Mouse (Mus musculus) limb, embryonic 13.5 days (tissue): ENCODE measurements around the gene Zmat3. TPM values are rescaled to one million over a fixed set of nuclear protein-coding genes. Genes with fewer than 3 reads are reported as not detected.

ENCODE experiments used
- ATAC-seq: fragments of 200-750 bp; cut with Nextera tagmentation; 2 replicates; pipeline ENCODE4 v1.8.0; 2017; ENCODE audit warnings: low read depth, moderate number of reproducible peaks, moderate TSS enrichment; ENCODE audit not compliant: low FRiP score
- H3K27ac ChIP-seq: fragments of 300-500 bp; sonication (generic); 2 replicates; pipeline ENCODE4 v1.5.1; 2015; ENCODE audit warnings: inconsistent platforms, mild to moderate bottlenecking, moderate library complexity
- H3K27me3 ChIP-seq: fragments of 300-500 bp; sonication (generic); 2 replicates; pipeline ENCODE4 v1.6.1; 2015; ENCODE audit warnings: mild to moderate bottlenecking, inconsistent platforms
- H3K36me3 ChIP-seq: fragments of 300-500 bp; sonication (generic); 2 replicates; pipeline ENCODE4 v1.6.1; 2015; ENCODE audit warnings: inconsistent platforms, mild to moderate bottlenecking, moderate library complexity
- H3K4me1 ChIP-seq: fragments of 300-500 bp; sonication (generic); 2 replicates; pipeline ENCODE4 v1.6.1; 2015; ENCODE audit warnings: inconsistent platforms
- H3K4me2 ChIP-seq: fragments of 300-500 bp; sonication (generic); replicated peaks from 2 replicates; pipeline ENCODE4 v1.6.1; 2015; ENCODE audit warnings: inconsistent platforms, mild to moderate bottlenecking, moderate library complexity
- H3K4me3 ChIP-seq: fragments of 300-500 bp; sonication (generic); 2 replicates; pipeline ENCODE4 v1.5.1; 2015; ENCODE audit warnings: moderate library complexity, mild to moderate bottlenecking, inconsistent platforms
- H3K9ac ChIP-seq: fragments of 300-500 bp; sonication (generic); 2 replicates; pipeline ENCODE4 v1.6.1; 2015; ENCODE audit warnings: mild to moderate bottlenecking, inconsistent platforms
- H3K9me3 ChIP-seq: fragments of 300-500 bp; sonication (generic); 2 replicates; pipeline ENCODE4 v1.6.1; 2016; ENCODE audit warnings: inconsistent platforms
- WGBS: fragments of 180-500 bp; shearing (Covaris S2); methylation state at CpG from one replicate; pipeline ENCODE4 v1.1.7; 2015; 5-methylcytosine and 5-hydroxymethylcytosine counted together
- polyA plus RNA-seq: library from polyadenylated mRNA; unstranded; fragments of >200 nt; fragmentation: Nextera tagmentation; extraction: Ambion mirVana; gene quantifications from 2 replicates; pipeline ENCODE4 v1.2.1, GENCODE M21; 2015

The Zmat3 gene
- 5.5 and 5.7 TPM in 2 replicates for polyA plus RNA-seq

DNA sequence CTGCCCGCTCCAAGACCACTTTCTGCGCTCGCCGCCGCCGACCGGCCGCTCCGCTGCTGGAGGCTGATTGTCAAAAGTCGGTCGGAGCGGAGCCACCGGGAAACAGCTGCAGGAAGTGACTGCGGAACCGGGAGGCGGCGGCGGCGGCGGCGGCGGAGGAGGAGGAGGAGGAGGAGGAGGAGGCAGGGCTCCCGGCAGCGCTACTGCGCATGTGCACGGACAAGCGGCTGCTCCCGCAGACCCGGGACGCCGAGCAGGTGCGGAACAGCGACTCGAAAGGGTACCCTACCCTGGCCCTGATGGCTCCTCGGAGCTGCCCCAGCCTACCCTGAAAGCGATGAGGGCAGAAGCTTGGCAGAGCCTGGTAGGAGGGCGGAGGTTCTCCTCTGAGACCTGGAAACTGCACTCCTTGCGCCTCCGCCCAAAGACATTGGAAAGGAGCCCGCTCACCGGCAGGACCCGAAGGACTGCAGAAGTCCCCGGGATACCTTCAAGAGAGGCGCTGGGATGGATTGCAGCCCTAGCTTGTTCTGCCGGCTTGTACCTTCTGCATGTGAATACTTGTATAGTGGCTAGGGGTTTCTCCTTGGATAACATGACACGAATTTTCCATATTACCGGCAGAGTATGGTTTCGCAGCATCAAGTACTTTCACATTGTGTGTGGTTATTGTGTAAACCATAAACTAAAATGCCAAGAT, at the start of gene Zmat3:
Gene Zmat3, minus strand, starts transcription at position 469 of the 700 bp plus-strand sequence.
- H3K27ac ChIP-seq: peak within 1 kb of the TSS; percentile 44; the same call in 1 of the 2 replicates
- WGBS: 3% methylated on average over 39 of the region's 48 CpGs
- peak; percentile 75 for ATAC-seq

DNA sequence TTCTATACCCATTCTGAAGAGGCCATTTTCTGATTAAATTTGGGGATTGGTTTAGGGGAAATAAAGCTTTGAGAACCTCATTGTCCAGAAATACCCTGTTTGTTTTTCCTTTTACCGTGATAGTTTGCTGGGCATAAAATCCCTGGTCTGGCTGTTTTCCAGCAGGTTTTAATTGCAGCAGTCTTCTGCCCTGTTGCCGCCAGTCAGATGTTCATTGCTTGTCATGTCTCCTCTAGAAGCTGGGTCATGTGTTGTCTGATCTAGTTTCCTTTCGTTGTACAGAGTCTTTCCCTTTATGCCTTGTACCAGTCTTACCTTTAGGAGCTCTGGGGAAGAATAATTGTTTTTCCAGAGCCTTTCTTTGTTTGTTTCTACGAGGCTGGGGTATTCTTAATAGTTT, 48.6 kb upstream of the Zmat3 start:
- no peaks in the 10 kb centered on the region for H3K36me3 ChIP-seq
- H3K9ac ChIP-seq: no peak overlapping the region
- H3K4me1 ChIP-seq: peaks cover 38% of the 10 kb centered on the region
- no peak overlapping the region for H3K4me2 ChIP-seq
- ATAC-seq: no peak
- H3K4me3 ChIP-seq: no peak overlapping the region
- H3K27me3 ChIP-seq: no peaks in the 10 kb centered on the region
- no peak overlapping the region for H3K27ac ChIP-seq
- 31% methylated on average over 4 of the region's 4 CpGs for whole genome bisulfite sequencing
- no peaks in the 10 kb centered on the region for H3K9me3 ChIP-seq

More for the DNA sequence above, at the start of gene Zmat3:
- peak within 1 kb of the TSS; percentile 83 for H3K9ac ChIP-seq
- no peaks in the 10 kb centered on the region for H3K36me3 ChIP-seq
- no peaks in the 10 kb centered on the region for H3K27me3 ChIP-seq
- peak within 1 kb of the TSS; percentile 92 for H3K4me3 ChIP-seq
- peaks cover 32% of the 10 kb centered on the region for H3K4me1 ChIP-seq
- peak within 1 kb of the TSS; percentile 83 for H3K4me2 ChIP-seq
- H3K9me3 ChIP-seq: no peaks in the 10 kb centered on the region

DNA sequence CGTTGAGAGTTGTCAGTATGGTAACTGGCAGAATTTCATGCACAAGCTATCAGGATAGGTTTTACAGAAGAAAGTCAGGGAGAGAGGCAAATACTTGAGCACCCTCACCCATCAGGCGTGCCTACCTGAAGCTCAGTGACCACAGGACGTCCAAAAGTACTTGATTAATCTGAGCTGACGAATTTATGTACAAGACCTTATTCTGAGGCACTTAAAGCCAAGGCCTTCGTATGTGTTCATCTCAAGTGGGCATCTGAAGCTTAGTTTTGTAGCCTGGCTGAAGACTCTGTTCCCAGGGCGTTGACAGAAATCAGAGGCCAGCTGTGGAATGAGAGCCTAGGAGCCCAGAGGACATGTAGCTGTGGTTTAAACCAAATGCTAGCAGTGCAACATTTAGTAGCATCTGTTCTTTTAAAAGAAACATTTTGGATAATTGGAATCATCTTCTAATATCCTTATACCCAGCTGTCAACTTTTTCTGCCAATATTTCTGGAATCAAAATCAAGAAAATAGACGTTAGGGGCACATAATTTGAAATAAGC, 46.8 kb upstream of the Zmat3 start:
- Histone ChIP-seq H3K9me3 (no peaks in the 10 kb centered on the region), H3K27ac (no peak overlapping the region)
- 70% methylated on average over 7 of the region's 7 CpGs for WGBS

DNA sequence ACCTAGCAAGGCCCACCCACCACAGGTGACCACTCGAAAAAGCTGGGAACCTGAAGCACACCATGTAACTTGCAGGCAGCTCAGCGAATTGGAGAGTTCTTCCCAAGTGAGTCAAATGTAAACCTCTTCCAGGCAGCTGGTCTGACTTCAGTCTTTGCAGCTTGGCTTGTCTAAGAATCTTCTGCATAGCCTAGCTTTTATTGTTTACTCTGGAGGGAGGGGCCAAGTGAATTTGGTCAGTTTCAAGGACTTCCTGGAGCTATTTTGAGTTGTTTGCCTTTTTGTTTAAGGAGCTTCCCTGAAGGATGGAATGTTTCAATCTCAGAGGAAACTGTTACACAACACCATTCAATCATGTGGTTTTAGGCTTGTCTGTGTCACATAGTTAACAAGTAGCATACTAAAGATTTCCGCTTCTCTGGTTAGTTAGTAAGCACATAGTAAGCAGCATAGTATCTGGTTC, 43.0 kb upstream of the Zmat3 start:
- no peaks in the 10 kb centered on the region for H3K36me3 ChIP-seq
- peaks cover 18% of the 10 kb centered on the region for H3K4me1 ChIP-seq
- no peak for ATAC-seq
- 89% methylated on average over 3 of the region's 3 CpGs for WGBS
- no peak overlapping the region for H3K4me3 ChIP-seq
- H3K9me3 ChIP-seq: no peaks in the 10 kb centered on the region
- no peaks in the 10 kb centered on the region for H3K27me3 ChIP-seq
- H3K4me2 ChIP-seq: no peak overlapping the region
- H3K27ac ChIP-seq: no peak overlapping the region
- H3K9ac ChIP-seq: no peak overlapping the region

More for the DNA sequence above, 46.8 kb upstream of the Zmat3 start:
- no peaks in the 10 kb centered on the region for H3K27me3 ChIP-seq
- no peaks in the 10 kb centered on the region for H3K36me3 ChIP-seq
- H3K4me2 ChIP-seq: no peak overlapping the region
- H3K4me3 ChIP-seq: no peak overlapping the region
- ATAC-seq: no peak
- H3K4me1 ChIP-seq: peaks cover 38% of the 10 kb centered on the region
- H3K9ac ChIP-seq: no peak overlapping the region

DNA sequence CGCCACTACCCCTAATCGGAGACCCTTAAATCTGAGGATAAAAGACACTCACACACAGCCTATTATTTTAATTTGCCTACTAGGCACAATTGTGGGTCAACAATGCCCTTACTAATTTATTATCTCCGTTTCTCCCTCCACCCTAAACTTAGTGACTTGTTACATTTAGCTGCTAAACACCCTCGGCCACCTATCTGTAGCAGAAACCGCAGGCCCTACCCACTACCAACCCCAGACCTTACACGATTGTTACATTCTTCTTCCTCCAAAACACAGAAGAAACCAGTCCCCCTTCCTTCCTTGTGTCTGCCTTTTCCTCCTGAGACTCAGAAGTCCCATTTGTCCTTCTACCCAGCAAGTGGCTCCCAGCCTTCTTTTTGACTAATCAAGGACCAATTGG, 41.0 kb upstream of the Zmat3 start:
- ATAC-seq: no peak
- 81% methylated on average over 6 of the region's 6 CpGs for WGBS
- H3K9me3 ChIP-seq: no peaks in the 10 kb centered on the region

DNA sequence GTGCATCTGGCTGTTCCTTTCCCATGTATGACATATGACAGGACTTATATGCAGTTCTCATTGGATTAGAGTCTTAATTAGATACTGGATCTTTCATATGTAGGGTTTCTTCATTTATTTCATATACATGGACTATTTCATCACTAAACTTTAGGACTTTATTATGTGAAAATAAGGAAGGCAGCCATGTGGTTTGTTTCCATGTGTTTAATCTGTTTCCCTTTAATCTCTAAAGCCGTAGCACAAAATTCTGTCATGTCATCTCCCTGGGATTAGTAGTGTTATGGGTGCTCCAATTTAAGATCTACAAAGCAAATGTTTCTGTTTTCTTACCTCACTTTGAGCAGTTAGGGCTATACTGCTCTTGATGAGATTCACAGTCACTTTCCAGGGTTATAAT, 39.9 kb upstream of the Zmat3 start:
- Histone ChIP-seq H3K4me2 (no peak overlapping the region), H3K36me3 (no peaks in the 10 kb centered on the region), H3K9me3 (no peaks in the 10 kb centered on the region), H3K9ac (no peak overlapping the region), H3K27ac (no peak overlapping the region), H3K4me3 (no peak overlapping the region), H3K27me3 (no peaks in the 10 kb centered on the region), H3K4me1 (peaks cover 21% of the 10 kb centered on the region)
- WGBS: 74% methylated on average over 1 of the region's 1 CpGs
- no peak for ATAC-seq

More for the DNA sequence above, 41.0 kb upstream of the Zmat3 start:
- Histone ChIP-seq H3K4me1 (peaks cover 15% of the 10 kb centered on the region), H3K27me3 (no peaks in the 10 kb centered on the region), H3K9ac (no peak overlapping the region), H3K36me3 (no peaks in the 10 kb centered on the region), H3K4me2 (no peak overlapping the region), H3K4me3 (no peak overlapping the region), H3K27ac (no peak overlapping the region)

DNA sequence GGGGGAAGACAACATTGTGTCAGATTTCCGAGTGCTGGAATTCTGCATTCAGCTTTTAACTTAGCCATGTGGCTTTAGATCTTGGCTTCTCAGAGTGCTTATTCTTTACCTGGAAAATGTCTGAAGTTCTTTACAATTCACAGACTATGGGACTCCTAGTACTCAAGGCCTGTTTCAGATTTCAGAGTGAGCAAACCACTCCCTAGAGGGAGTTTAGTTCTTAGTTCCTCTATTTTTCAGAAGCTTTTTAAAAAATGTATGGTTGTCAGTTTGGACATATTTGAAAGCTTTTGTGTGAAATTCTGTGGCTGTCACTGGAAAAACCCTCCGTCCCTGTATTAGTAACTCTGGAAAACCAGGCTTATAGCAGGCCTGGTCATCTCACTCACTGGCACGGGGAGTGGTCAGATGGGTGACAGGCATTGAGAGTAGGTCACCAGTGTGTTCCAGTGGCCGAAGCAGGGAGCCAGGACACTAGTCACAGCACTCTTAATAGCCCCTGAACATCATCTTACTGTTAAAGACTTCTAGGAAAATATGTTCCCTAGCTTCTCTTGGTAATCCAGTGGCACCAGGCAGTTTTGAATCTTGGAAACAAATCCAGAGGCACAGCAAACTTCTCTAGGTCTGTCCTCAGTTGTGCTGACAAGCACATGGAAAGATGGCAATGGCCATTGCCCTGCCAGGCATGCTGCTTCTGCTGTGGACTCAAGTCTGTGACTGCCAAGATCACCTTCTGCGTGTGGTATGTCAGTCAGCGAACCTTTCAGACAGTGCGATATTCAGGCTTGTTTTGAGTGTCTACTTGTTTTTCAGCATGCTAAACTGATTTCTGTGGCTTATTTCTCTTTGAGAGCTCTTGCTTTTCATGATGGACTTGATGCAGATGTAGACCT, 37.4 kb upstream of the Zmat3 start:
- H3K27me3 ChIP-seq: no peaks in the 10 kb centered on the region
- WGBS: 74% methylated on average over 7 of the region's 7 CpGs
- H3K4me1 ChIP-seq: peaks cover 44% of the 10 kb centered on the region
- no peak overlapping the region; the same call in 1 of the 2 replicates for H3K27ac ChIP-seq
- no peak overlapping the region for H3K4me3 ChIP-seq
- no peak for ATAC-seq
- H3K9me3 ChIP-seq: no peaks in the 10 kb centered on the region
- H3K9ac ChIP-seq: no peak overlapping the region
- H3K4me2 ChIP-seq: no peak overlapping the region
- no peaks in the 10 kb centered on the region for H3K36me3 ChIP-seq

DNA sequence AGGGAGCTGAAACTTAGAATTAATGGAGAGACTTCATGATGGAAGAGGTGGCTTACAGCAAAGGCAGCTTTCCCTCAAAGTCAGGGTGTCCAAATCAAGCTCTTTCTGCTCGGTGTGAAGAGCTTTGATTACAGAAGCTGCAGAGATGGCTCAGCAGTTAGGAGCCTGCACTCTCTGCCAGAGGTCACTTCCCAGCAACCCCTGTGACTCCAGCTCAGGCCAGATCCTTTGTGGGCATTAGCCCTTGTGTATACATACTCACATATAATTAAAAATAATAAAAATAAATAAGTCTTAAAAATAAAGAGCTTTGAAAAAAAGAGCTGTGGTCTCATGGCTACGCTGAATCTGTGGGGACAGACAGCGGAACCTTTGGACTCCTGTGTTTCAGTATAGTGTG, 35.8 kb upstream of the Zmat3 start:
- Histone ChIP-seq H3K4me3 (no peak overlapping the region), H3K4me2 (no peak overlapping the region), H3K36me3 (no peaks in the 10 kb centered on the region), H3K9ac (no peak overlapping the region), H3K9me3 (no peaks in the 10 kb centered on the region), H3K4me1 (peaks cover 44% of the 10 kb centered on the region), H3K27me3 (no peaks in the 10 kb centered on the region), H3K27ac (no peak overlapping the region)
- no peak for ATAC-seq
- WGBS: 70% methylated on average over 3 of the region's 3 CpGs

DNA sequence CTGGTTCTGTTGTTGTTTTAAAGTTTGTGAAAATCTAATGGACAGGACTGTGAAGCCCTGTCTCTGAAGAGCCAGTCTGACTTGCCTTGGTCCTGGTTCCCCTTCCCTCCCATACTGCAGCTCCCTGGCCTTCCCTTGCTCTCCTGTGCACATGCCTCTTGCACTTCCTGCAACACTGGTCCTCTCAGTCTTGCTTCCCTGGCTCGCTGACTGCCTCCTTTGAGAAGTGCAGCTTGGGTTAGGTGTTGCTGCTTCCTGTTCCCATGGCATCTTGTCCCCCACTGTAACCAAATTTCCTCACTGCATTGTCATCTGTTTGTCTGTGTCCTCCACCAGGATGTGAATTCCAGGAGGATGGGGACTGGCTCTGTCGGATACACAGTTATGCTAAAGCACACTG, 34.1 kb upstream of the Zmat3 start:
- Histone ChIP-seq H3K4me1 (peaks cover 50% of the 10 kb centered on the region), H3K27ac (no peak overlapping the region), H3K36me3 (no peaks in the 10 kb centered on the region), H3K9ac (no peak overlapping the region; the same call in 1 of the 2 replicates), H3K4me2 (peak overlapping the region; percentile 32), H3K4me3 (no peak overlapping the region), H3K27me3 (no peaks in the 10 kb centered on the region), H3K9me3 (no peaks in the 10 kb centered on the region)
- no peak for ATAC-seq
- WGBS: 37% methylated on average over 2 of the region's 2 CpGs

DNA sequence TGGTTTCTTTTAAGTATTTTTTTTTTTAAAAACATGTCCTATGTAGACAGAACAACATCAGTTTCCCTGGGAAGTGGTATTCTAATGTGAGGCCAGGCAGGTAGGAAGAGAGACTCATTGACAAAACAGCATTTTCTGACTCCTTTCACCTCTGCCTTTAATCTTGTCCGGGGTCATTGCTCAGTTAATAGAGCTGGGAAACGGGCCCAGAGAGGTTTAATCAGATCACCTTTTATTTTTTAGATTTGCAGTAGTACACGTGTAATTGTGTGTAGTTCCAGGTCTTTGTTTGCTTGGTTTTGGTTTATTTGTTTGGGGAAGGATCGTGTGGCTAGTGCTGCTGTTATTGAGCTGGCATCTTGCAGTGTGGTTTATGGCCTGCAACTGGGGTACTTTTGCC, 33.6 kb upstream of the Zmat3 start:
- 13% methylated on average over 4 of the region's 4 CpGs for WGBS
- H3K4me2 ChIP-seq: peak overlapping the region; percentile 32
- no peaks in the 10 kb centered on the region for H3K9me3 ChIP-seq
- no peak overlapping the region for H3K27ac ChIP-seq
- H3K9ac ChIP-seq: no peak overlapping the region; the same call in 1 of the 2 replicates
- no peaks in the 10 kb centered on the region for H3K27me3 ChIP-seq
- no peaks in the 10 kb centered on the region for H3K36me3 ChIP-seq
- no peak overlapping the region for H3K4me3 ChIP-seq
- ATAC-seq: no peak
- H3K4me1 ChIP-seq: peaks cover 50% of the 10 kb centered on the region

DNA sequence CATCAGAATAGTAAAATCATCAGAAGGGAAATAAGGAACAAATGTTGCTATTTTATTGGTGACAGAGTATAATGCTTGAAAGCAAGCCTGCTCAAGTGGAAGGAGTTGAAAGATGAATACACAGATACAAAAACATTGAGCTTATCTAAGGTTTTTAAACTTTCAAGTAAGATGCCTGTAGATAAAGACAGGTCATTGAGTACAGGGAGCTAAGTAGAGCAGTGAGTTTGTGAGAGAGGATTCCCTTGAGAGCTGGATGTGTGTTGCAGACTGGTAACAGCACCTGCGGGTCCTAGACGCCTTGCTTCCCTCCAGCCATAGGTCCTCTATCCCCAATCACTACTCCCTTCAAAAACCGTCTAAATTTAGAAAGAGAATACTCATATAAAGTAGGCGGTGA, 32.8 kb upstream of the Zmat3 start:
- Histone ChIP-seq H3K9ac (peak overlapping the region; percentile 48), H3K36me3 (no peaks in the 10 kb centered on the region), H3K27me3 (no peaks in the 10 kb centered on the region), H3K4me2 (peak overlapping the region; percentile 75), H3K27ac (no peak overlapping the region), H3K4me1 (peaks cover 48% of the 10 kb centered on the region), H3K4me3 (peak overlapping the region; percentile 21), H3K9me3 (no peaks in the 10 kb centered on the region)
- ATAC-seq: no peak
- 21% methylated on average over 4 of the region's 4 CpGs for WGBS

DNA sequence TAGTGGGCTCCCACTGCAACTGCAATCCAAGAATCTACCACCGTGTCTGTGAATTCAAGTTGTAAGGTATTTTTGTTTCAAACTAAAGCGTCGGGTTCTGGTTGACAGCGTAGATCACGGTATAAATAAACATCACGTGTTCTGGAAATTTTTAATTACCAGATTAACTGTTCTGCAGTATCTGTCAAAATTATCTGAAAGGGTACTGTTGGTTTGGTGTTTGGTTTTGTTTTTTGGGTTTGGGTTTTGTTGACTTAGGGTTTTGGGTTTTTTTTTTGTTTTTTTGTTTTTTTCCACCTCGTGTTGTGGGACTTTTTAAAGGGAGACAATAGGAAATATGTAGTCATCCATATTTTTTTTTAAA, 32.3 kb upstream of the Zmat3 start:
- Histone ChIP-seq H3K36me3 (no peaks in the 10 kb centered on the region), H3K4me1 (peaks cover 43% of the 10 kb centered on the region), H3K4me2 (peak overlapping the region; percentile 75), H3K9me3 (no peaks in the 10 kb centered on the region), H3K27ac (no peak overlapping the region), H3K4me3 (peak overlapping the region; percentile 94), H3K27me3 (no peaks in the 10 kb centered on the region), H3K9ac (peak overlapping the region; percentile 93)
- no peak for ATAC-seq
- 1% methylated on average over 7 of the region's 7 CpGs for WGBS
